Mouse (Mus musculus): ENCODE results near the gene C7. TPM values are rescaled to one million over a fixed set of nuclear protein-coding genes. Genes with fewer than 3 reads are reported as not detected.

C7 gene
- polyA plus RNA-seq, 1 experiment = not detected

DNA sequence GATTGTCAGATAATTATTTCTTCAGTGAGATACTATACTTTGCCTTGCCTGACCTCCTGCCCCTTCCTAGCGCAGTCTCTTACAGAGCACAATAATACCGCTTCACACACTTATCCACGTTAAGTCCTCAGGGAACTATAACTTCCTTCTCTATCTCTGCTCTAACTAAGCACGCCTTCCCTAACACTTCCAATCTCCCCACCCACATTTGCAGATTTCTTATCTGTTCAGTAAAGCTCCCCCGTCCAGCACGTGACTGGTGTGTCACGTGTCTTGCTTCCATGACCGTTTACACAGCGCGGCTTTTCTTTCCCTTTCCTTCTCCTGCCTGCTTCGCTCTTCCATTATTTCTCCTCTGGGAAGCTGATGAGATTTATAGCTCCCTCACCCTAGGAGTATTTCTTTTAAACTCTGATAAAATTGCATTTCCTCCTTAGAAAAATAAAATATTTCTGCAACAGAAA is 53.9 kb downstream of the C7 start:
- 90% methylated on average over 11 of the region's 11 CpGs for WGBS
- H3K4me3 ChIP-seq (ENCODE audit: insufficient read depth, low read depth, low read length) = no peak overlapping the region
- no peak overlapping the region for H3K27ac ChIP-seq (ENCODE audit: insufficient read depth, low read depth, low read length)
- no peaks in the 10 kb centered on the region for H3K4me1 ChIP-seq (ENCODE audit: control insufficient read depth, insufficient read depth, low read length)
- no peak for TF ChIP-seq POLR2A (IDR thresholded peaks at IDR 0.05; ENCODE audit: insufficient read depth, low read depth, low read length)
- no peak for TF ChIP-seq CTCF (IDR thresholded peaks at IDR 0.05; ENCODE audit: insufficient read depth, low read depth, low read length)

DNA sequence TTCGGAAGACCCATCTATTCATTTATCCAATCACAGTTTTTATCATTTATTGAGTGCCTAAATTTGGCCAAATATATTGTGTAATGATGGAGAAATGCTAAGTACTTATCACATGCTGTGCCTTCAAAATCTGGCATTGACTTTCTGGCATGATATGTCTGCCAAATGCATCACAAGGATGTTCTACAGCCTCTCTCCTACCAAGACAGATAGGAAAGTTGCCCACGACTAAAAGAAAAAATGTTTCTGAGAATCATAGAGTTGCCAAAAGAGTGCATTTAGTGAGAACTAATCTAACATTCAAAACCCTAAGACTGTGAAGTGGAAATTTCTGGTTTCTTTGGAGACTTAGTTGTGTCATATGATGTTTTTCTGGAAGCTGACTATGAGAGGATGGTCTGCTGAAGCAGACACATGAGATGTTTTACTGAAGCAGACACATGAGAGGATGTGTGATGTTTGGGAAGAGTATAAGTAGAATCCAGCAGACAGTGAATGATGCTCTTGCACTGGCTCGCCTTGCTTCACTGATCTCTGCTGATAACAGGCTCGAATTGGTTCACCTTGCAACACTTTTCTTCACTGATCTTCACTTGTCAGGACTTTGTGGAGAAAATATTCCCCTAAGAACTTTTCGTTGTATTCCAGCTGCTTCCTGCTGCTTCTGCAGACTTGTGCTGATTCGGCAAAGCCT is 59.9 kb downstream of the C7 start:
- 75% methylated on average over 6 of the region's 6 CpGs for WGBS
- H3K4me1 ChIP-seq (ENCODE audit: control insufficient read depth, insufficient read depth, low read length) = no peaks in the 10 kb centered on the region
- TF ChIP-seq CTCF (IDR thresholded peaks at IDR 0.05; ENCODE audit: insufficient read depth, low read depth, low read length) (no peak), POLR2A (IDR thresholded peaks at IDR 0.05; ENCODE audit: insufficient read depth, low read depth, low read length) (no peak)
- no peak overlapping the region for H3K4me3 ChIP-seq (ENCODE audit: insufficient read depth, low read depth, low read length)
- no peak overlapping the region for H3K27ac ChIP-seq (ENCODE audit: insufficient read depth, low read depth, low read length)

DNA sequence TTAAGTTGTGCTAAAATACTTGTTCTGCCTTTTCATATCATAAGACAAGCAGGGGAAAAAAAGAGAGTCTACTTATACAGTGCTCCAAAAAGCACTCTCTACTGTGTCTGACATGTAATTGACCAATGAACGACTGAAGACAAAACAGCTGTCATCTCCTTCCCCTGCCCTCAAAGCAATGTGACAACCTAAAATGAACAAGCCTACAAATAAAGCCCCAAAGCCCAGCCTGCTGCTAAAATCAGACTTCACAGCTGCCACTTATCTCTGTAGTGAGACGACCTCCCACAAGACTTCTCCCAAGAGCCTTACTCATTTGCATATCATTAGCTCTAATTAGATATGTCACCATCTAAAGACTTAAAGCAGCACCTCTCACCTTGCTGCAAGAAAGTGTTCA is 60.6 kb downstream of the C7 start:
- WGBS = 21% methylated on average over 2 of the region's 2 CpGs
- TF ChIP-seq POLR2A (IDR thresholded peaks at IDR 0.05; ENCODE audit: insufficient read depth, low read depth, low read length) (no peak), CTCF (IDR thresholded peaks at IDR 0.05; ENCODE audit: insufficient read depth, low read depth, low read length) (no peak)
- Histone ChIP-seq H3K27ac (ENCODE audit: insufficient read depth, low read depth, low read length) (no peak overlapping the region), H3K4me3 (ENCODE audit: insufficient read depth, low read depth, low read length) (no peak overlapping the region), H3K4me1 (ENCODE audit: control insufficient read depth, insufficient read depth, low read length) (no peaks in the 10 kb centered on the region)

DNA sequence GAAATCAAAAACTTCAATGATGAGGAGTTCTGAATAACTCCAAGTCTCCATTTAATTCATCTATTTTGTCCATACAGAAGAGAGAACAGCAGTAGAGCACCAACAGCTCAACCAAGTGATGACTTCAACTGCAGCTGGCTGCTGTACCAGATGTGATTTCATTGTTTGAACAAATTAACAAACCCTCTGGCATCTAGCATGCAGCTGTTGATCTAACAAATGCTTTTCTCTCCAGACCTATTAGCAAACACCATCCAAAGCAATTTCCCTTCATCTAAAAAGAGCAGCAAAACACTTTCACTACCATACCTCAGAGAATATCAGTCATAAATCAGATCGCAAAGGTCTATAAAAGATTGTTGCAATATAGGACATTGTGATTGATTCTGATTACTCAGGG is 90.2 kb downstream of the C7 start:
- Histone ChIP-seq H3K4me1 (ENCODE audit: control insufficient read depth, insufficient read depth, low read length) (peaks cover 3% of the 10 kb centered on the region; the same call in 1 of the 2 replicates), H3K4me3 (ENCODE audit: insufficient read depth, low read depth, low read length) (no peak overlapping the region), H3K27ac (ENCODE audit: insufficient read depth, low read depth, low read length) (no peak overlapping the region)
- 90% methylated on average over 1 of the region's 1 CpGs for WGBS
- TF ChIP-seq CTCF (IDR thresholded peaks at IDR 0.05; ENCODE audit: insufficient read depth, low read depth, low read length) = no peak
- no peak for TF ChIP-seq POLR2A (IDR thresholded peaks at IDR 0.05; ENCODE audit: insufficient read depth, low read depth, low read length)

Other genes with a start within 250 kb of the C7 start
- not detected in 2 replicates for gene Mroh2b, start 165.0 kb downstream of the C7 start, polyA plus RNA-seq (2012; ENCODE audit: insufficient read depth, insufficient read length, low replicate concordance, missing spikeins)
- not detected in 2 replicates for gene Card6, start 44.8 kb upstream of the C7 start, polyA plus RNA-seq (2012; ENCODE audit: insufficient read depth, insufficient read length, low replicate concordance, missing spikeins)
- not detected in 2 replicates for gene Rpl37, start 52.9 kb upstream of the C7 start, polyA plus RNA-seq (2012; ENCODE audit: insufficient read depth, insufficient read length, low replicate concordance, missing spikeins)
- gene Prkaa1, start 80.1 kb upstream of the C7 start, polyA plus RNA-seq (2012; ENCODE audit: insufficient read depth, insufficient read length, low replicate concordance, missing spikeins) = not detected in 2 replicates
- not detected in 2 replicates for gene Ttc33, start 121.8 kb upstream of the C7 start, polyA plus RNA-seq (2012; ENCODE audit: insufficient read depth, insufficient read length, low replicate concordance, missing spikeins)
- not detected in 2 replicates for gene Ptger4, start 180.4 kb upstream of the C7 start, polyA plus RNA-seq (2012; ENCODE audit: insufficient read depth, insufficient read length, low replicate concordance, missing spikeins)